Mouse (Mus musculus) v-Abl transformed pro-B cells (cell line): ENCODE measurements around the gene Celsr1.

Experiments
- in situ Hi-C, 2 experiments: fragments of 400-800 bp; cut with MboI; formaldehyde crosslinking; loops; one replicate each; pipeline ENCODE4 v1.15.1; 2025; ENCODE audit not compliant: unreplicated experiment in 2 of 2

The Celsr1 gene

DNA sequence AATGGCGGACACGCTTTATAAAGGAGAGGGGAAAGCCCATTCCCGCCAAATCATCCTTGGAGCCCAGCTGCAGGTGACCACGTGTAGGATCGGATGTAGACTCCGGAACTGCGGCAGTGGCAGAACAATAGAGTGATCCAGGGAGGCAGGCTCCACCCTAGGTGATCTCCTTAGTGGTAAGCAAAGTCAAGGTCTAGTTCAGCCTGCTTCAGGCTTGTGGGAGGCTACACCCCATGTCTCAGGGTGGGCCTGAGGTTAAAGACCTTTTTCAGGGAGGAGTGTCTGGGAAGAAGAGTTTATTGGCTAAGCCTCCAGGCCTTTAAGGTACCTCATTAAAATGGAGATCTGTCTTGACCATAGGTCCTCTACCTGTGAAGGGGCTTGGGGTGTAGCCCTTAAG lies 167.7 kb downstream of the Celsr1 start:
- in situ Hi-C loops, result loop anchor here (5.0 to 25.0 kb wide), 3 partner anchors 149 to 454 kb away; no protein-coding TSS in a partner anchor

DNA sequence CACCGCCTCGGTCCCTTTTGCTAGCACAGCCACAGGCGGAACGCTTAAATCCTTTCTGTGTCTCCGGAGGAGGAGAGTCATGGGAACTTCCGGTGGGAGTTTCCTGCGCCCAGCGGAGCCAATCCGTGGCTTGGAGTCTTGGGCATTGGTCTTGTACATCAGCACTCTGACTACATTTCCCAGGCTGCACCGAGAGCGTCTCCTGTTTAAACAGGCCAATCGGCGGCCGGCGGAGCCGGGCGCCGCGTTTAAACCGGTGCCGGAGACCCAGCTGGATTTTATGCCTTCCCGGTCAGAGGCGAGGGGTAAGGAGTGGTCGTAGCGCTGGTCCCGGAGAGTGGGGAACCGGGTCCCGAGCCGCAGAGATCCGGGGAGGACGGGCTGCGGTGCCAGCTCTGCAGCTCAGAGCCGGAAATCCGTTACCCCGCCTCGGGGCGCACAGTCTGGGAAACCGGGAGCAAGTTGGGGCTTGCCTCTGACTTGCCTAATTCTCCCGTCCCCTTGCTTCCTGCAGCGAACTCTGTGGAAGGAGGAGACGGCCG lies 174.0 kb downstream of the Celsr1 start, which contains the start of gene Gtse1:
Gene Gtse1, plus strand, starts transcription at position 256 of the 542 bp plus-strand sequence.
- in situ Hi-C loops, result loop anchor here (10.0 to 25.0 kb wide), 2 partner anchors 225 to 447 kb away; no protein-coding TSS in a partner anchor

DNA sequence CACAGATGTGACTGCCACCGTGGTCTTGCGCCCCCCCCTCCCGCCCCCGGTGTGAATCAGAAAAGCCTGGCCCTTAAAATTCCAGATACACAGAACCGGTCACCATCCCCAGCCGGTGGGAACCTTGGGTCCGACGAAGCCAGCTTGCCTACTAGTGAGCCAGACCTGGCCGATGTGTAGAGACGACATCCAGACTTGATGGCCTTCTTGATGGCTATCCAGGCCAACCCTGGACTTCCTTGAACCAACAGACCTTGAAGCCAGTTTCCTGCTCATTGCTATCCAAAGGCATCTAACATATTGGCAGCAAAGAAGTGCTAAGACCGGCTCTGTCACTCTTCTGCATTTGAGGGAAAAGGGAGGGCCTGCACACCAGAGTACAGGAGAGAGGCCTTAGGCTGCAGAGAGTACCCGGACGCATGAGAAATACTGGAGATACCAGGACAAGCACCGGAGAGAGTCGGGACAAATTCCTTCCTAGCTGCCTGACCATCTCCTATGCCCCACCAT lies 174.5 kb downstream of the Celsr1 start:
- in situ Hi-C loops, result loop anchor here in 1 of 2 experiments (25.0 kb wide), 1 partner anchor 447 kb away; no protein-coding TSS in a partner anchor

DNA sequence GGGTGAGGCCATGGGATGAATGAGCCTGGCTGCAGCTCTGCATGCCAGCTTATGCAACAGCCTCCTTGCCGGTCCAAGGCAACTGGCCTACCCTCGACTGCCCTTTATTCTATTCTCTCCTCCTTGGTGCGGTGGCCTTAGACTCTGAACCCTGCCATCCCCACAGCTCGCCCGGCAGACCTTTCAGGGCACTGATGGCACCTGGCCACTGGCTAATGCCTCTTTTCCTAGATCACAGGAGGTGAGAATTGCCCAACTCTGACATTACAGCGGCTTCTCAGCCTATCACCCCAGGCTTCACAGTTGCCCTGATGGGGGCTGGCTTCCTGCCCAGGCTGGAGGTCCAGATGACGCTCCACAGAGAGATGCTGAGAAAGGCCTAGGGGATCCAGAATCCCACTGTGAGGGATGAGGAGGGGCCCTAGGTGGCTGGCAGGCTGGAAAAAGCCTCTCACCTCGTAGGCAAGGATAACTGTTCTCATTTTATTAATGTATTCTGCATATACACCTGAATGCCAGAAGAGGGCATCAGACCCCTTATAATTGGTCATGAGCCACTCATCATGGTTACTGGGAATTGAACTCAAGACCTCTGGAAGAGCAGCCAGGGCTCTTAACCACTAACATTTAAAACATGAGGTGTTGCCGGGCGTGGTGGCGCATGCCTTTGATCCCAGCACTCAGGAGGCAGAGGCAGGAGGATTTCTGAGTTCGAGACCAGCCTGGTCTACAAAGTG lies 181.8 kb downstream of the Celsr1 start:
- in situ Hi-C loops, result loop anchor here in 1 of 2 experiments (25.0 kb wide), 1 partner anchor 440 kb away; no protein-coding TSS in a partner anchor
